Mouse (Mus musculus): ENCODE measurements at regions not wholly inside any gene's neighbourhood (a gene's known extent, or its start where the extent isn't known, plus 50 kb on each side); places are given as distances from the start of the nearest gene placed in this dataset.
A peak's percentile ranks its signal among the peaks of the same experiment; 100 is the strongest.

DNA sequence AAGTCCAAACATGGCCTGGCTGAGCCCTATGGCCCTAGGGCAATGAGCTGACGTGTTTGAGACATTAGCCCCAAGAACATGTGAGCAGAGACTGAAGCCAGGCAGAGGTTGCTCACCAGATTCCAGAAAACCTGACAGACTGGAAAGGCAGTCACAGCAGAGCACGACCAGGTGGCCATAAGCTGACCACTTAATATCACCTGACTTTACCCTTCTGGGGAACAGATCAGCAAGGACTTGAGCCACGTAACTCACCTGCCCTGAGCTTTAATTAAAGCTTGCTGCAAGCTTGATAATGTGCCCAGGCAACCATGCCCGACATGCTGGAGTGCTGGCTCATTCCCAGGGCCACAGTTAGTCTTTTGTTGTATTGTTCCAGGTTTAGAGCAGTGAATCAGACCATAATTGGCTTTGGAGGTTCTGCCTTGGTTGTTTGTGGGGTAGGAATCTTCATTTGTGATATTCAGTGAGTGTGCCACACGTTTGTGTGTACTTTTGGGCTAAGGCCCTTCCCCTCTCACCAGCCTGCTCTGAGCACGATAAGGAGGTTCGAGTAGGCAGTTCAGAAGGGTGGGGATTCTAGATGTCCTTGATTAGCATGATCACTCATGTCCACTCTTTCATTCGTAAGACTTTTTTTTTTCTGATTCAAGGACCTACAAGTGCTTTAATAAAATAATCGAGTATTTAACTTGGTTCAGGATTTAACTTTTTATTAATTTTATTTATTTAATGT, 52.1 kb upstream of the Nabp1 start:
- ATAC-seq (ENCODE audit: insufficient read depth, low read depth) (no peak), DNase-seq (ENCODE audit: low spot score) (no peak)
- no peak overlapping the region for H3K9ac ChIP-seq (replicated peaks; ENCODE audit: low read depth, low read length)
- H3K4me2 ChIP-seq (ENCODE audit: low read depth, low read length): no peak overlapping the region
- no peaks in the 10 kb centered on the region for H3K9me3 ChIP-seq (replicated peaks; ENCODE audit: control insufficient read depth, low read length)
- H3K27me3 ChIP-seq (ENCODE audit: control insufficient read depth, insufficient read depth, low read length): no peaks in the 10 kb centered on the region
- H3K4me1 ChIP-seq (ENCODE audit: control insufficient read depth, insufficient read depth): peaks cover 27% of the 10 kb centered on the region
- no peaks in the 10 kb centered on the region for H3K36me3 ChIP-seq (replicated peaks; ENCODE audit: control insufficient read depth, insufficient read depth, low read length)
- no peak for TF ChIP-seq CTCF (IDR thresholded peaks at IDR 0.05; ENCODE audit: low read depth)
- no peak for TF ChIP-seq EP300 (IDR thresholded peaks at IDR 0.05; ENCODE audit: low read depth)
- H3K27ac ChIP-seq (ENCODE audit: low read depth): peak overlapping the region; percentile 60
- no peak overlapping the region for H3K4me3 ChIP-seq (ENCODE audit: low read depth, low read length)
- 59% methylated on average over 9 of the region's 9 CpGs for WGBS

DNA sequence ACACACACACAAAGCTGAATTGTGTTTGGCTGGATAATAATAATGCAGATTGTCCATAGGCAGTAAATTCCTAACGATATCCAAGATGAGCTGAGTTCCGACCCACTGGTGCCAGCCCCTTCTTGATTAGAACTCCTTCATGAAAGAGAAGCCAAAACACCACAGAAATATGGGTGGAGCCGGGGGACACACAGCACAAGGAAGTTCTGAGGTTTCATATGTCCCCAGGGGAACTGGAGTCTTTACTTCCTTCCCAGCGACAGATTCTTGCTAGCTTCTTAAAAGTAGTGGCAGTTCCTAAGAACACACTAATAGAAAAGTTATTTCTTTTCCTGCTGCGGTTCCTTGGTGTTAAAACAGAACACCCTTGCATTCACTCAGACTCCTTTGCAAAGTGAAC, 51.4 kb upstream of the Nabp1 start:
- H3K36me3 ChIP-seq (replicated peaks; ENCODE audit: control insufficient read depth, insufficient read depth, low read length): no peaks in the 10 kb centered on the region
- no peak for DNase-seq (ENCODE audit: low spot score)
- WGBS: 52% methylated on average over 5 of the region's 5 CpGs
- peaks cover 27% of the 10 kb centered on the region for H3K4me1 ChIP-seq (ENCODE audit: control insufficient read depth, insufficient read depth)
- H3K27ac ChIP-seq (ENCODE audit: low read depth): peak overlapping the region; percentile 60
- H3K4me2 ChIP-seq (ENCODE audit: low read depth, low read length): no peak overlapping the region
- H3K9me3 ChIP-seq (replicated peaks; ENCODE audit: control insufficient read depth, low read length): no peaks in the 10 kb centered on the region
- H3K27me3 ChIP-seq (ENCODE audit: control insufficient read depth, insufficient read depth, low read length): no peaks in the 10 kb centered on the region
- no peak overlapping the region for H3K9ac ChIP-seq (replicated peaks; ENCODE audit: low read depth, low read length)
- no peak overlapping the region for H3K4me3 ChIP-seq (ENCODE audit: low read depth, low read length)
- ATAC-seq (ENCODE audit: insufficient read depth, low read depth): no peak
- no peak for TF ChIP-seq CTCF (IDR thresholded peaks at IDR 0.05; ENCODE audit: low read depth)
- no peak for TF ChIP-seq EP300 (IDR thresholded peaks at IDR 0.05; ENCODE audit: low read depth)

DNA sequence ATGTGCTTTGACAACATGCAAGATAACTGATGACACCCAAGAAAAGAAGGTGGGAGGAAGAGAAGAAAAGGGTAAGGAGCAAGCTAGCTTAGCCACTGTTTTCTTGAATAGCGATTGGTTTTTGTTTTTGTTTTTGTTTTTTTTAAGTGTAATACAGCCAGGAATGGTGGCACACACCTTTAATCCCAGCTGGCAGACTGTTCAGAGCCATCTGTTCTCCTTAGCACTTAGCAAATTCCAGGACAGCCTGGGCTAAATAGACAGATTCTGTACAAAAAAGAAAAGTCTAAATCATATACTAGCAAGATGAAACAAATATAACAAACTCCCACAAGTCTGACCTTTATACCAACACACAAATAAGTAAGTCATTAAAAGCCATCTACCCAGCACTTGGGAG, 50.4 kb upstream of the Nabp1 start:
- no peaks in the 10 kb centered on the region for H3K27me3 ChIP-seq (ENCODE audit: control insufficient read depth, insufficient read depth, low read length)
- no peak overlapping the region for H3K9ac ChIP-seq (replicated peaks; ENCODE audit: low read depth, low read length)
- TF ChIP-seq EP300 (IDR thresholded peaks at IDR 0.05; ENCODE audit: low read depth): no peak
- TF ChIP-seq CTCF (IDR thresholded peaks at IDR 0.05; ENCODE audit: low read depth): no peak
- WGBS: 82% methylated on average over 1 of the region's 1 CpGs
- no peaks in the 10 kb centered on the region for H3K36me3 ChIP-seq (replicated peaks; ENCODE audit: control insufficient read depth, insufficient read depth, low read length)
- H3K4me2 ChIP-seq (ENCODE audit: low read depth, low read length): no peak overlapping the region
- ATAC-seq (ENCODE audit: insufficient read depth, low read depth): no peak
- H3K9me3 ChIP-seq (replicated peaks; ENCODE audit: control insufficient read depth, low read length): no peaks in the 10 kb centered on the region
- no peak overlapping the region for H3K27ac ChIP-seq (ENCODE audit: low read depth)
- H3K4me1 ChIP-seq (ENCODE audit: control insufficient read depth, insufficient read depth): peaks cover 27% of the 10 kb centered on the region
- no peak overlapping the region for H3K4me3 ChIP-seq (ENCODE audit: low read depth, low read length)
- no peak for DNase-seq (ENCODE audit: low spot score)
